Mouse (Mus musculus): Measurements from ENCODE around the gene Xxylt1. TPM values are rescaled to one million over a fixed set of nuclear protein-coding genes. Genes with fewer than 3 reads are reported as not detected.

The Xxylt1 gene
- total RNA-seq, 1 experiment: 22.6 TPM

DNA sequence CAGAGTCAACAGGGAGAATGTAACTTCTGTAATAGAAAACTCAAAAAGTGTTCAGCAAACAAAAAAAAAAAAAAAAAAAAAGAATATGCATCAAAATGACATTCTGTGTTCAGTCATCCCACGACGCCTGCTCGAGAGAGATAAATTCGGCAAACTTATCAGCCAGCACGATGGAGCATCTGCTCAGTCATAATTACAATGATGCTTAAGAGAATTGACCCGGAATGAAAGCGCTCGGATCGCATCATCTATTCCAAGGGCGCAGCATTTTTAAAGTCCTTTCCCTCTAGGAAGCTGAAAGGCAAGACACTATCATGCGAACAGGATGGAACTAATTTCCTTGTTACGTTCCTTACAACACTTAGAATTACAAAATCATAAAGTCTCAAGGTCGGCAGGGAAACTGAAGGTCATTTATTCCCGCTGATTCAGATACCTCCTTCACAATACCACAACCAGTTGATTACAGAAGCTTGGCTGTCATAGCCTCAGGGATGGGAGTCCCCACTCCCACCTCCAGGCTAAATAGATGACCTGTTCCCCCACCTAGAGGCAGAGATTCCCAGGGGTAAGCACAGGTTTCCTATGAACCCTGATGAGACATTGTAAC is 165.5 kb downstream of the Xxylt1 start:
- no peak for DNase-seq (ENCODE audit: low read depth, low spot score)
- Histone ChIP-seq H3K9me3 (ENCODE audit: control insufficient read depth, insufficient read depth, low read depth, low read length) (no peaks in the 10 kb centered on the region), H3K4me1 (ENCODE audit: control insufficient read depth in 2 of 2, insufficient read depth in 2 of 2, low read length in 2 of 2, poor library complexity in 1 of 2) (no peaks in the 10 kb centered on the region), H3K36me3 (ENCODE audit: control insufficient read depth, insufficient read depth, low read length, poor library complexity, severe bottlenecking) (no peaks in the 10 kb centered on the region), H3K9ac (ENCODE audit: insufficient read depth, low read depth, low read length, poor library complexity, severe bottlenecking) (no peak overlapping the region), H3K4me3 (ENCODE audit: insufficient read depth in 1 of 2, low read depth in 1 of 2, low read length in 2 of 2, poor library complexity in 1 of 2, severe bottlenecking in 1 of 2) (no peak overlapping the region), H3K27ac (ENCODE audit: insufficient read depth, low read depth, low read length, poor library complexity, severe bottlenecking) (no peak overlapping the region)
- TF ChIP-seq MAFK (IDR thresholded peaks at IDR 0.05; ENCODE audit: insufficient read depth, low read depth, low read length) (no peak), ZNF384 (IDR thresholded peaks at IDR 0.05; ENCODE audit: low read depth, low read length) (no peak), CHD2 (IDR thresholded peaks at IDR 0.05; ENCODE audit: low read depth, low read length) (no peak), HCFC1 (IDR thresholded peaks at IDR 0.05; ENCODE audit: borderline replicate concordance, insufficient read depth, low read length) (no peak), ZC3H11A (IDR thresholded peaks at IDR 0.05; ENCODE audit: borderline replicate concordance, low read depth, low read length) (no peak)
- in situ Hi-C loops (cut with MboI; ENCODE audit: low sequenced_read_pairs in 2 of 2, unreplicated experiment in 2 of 2): no loop called here

Other genes starting within 250 kb of the Xxylt1 start
- gene Acap2, start 119.8 kb upstream of the Xxylt1 start, total RNA-seq (2012; rRNA removed): 23.4 and 23.8 TPM in 2 replicates
- 49.9 and 63.1 TPM in 2 replicates for gene Ppp1r2, start 193.8 kb upstream of the Xxylt1 start, total RNA-seq (2012; rRNA removed)
- 10.6 and 22.7 TPM in 2 replicates for gene Apod, start 233.4 kb upstream of the Xxylt1 start, total RNA-seq (2012; rRNA removed)